Mouse (Mus musculus) ovary, postnatal 14 days (tissue): ENCODE results near the gene Nos2.
"Not testable (repeated sequence)": the region's sequence is repeated elsewhere in the genome, so short reads cannot be mapped to it uniquely, and the experiment has no call there.

Experiments used
- DNase-seq: peaks from one replicate; pipeline ENCODE4 v3.0.0; 2022; ENCODE audit warnings: low spot score

Nos2 gene

GRCm38 (mm10) chr11:78989206-78989605, 68.6 kb downstream of the Nos2 start:
- DNase-seq = not testable (repeated sequence)

GRCm38 (mm10) chr11:78990096-78990495, 69.5 kb downstream of the Nos2 start:
- no peak for DNase-seq

DNA sequence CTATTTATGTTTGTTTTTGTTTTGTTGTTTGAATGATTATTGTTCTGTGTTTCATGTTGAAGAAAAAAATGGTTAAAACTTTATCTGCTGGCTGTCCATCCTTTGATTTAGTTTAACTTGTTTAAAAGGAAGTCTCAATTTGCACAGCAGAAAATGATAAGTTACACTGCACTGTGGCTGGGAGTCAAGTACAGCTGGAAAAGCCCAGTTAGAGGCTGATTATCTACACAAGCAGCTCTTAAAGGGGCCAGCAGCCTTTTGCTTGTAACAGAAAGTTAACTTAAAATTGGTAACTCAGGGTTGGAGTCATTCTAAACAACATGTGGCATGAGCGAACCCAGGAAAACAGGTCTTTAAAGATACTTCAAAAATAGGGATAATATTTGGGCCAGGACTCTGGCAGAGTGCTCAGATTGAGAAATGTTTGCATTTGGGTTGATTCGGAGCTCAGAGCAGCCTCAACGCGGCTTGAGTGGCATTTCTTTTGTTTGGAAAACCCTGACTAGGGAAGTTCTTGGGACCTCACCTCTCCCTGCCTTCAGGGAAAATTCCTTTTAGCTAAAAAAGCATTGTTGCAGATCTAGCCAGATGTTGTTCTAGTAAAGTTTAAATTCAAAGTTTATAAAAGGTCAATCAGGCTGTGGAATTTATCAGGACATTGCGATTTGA, 70.4 kb downstream of the Nos2 start:
- DNase-seq = not testable (repeated sequence)

DNA sequence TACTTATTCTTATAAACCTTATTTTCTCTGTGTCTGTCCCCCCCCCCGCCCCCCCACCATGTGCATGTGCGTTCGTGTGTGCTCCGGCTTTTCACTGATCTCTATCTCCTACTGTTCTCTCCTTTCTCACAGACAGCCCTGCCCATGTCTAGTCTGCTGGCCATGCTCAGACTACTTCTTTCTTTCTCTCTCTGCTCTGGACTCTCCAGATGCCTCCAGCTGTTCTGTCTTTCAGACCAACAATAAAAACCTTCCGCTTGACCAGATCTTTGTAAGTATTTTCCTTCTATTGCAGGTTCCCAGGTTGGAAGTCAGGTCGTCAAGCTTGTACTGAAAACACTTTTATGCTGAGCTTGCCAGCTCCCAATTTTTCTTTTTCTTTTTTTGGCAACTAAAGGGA, 78.5 kb downstream of the Nos2 start:
- DNase-seq = no peak

DNA sequence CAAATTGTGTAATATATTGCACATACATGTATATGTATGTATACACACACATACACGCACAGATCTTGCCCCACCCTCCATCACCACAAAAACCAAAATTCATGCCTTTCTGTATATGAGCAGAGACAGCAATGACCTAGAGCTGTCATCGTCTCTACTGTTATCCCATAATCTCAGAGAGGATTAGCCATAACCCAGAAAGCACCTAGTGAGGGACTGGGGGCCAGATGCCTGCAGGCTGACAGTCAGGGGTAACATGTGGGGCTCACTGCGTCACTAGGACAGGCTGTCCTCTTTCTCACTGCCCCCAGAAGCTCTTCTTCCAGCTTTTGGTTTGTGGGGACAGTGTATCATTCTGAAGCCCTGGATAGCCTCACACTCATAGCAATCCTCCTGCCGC, 81.3 kb downstream of the Nos2 start:
- DNase-seq = no peak

- no peak for DNase-seq
Observed at GRCm38 (mm10) chr11:79002551-79002951, 82.0 kb downstream of the Nos2 start.

GRCm38 (mm10) chr11:79003053-79003768, 82.6 kb downstream of the Nos2 start:
- DNase-seq = no peak

GRCm38 (mm10) chr11:79003769-79004638, 83.4 kb downstream of the Nos2 start:
- no peak for DNase-seq

GRCm38 (mm10) chr11:79005578-79006394, 85.2 kb downstream of the Nos2 start:
- DNase-seq = no peak

- no peak for DNase-seq
Observed at GRCm38 (mm10) chr11:79006417-79006816, 85.8 kb downstream of the Nos2 start.

DNA sequence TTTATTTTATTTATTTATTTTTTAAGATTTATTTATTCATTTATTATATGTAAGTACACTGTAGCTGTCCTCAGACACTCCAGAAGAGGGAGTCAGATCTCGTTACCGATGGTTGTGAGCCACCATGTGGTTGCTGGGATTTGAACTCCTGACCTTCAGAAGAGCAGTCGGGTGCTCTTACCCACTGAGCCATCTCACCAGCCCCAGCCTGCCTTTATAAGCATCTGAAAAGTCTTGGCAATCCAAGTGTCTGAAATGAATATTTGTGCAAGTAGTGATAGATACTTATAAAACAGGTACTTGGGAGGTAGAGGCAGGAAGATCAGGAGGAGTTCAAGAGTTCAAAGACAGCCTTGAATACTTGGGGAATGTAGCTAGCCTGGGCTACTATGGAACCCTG, 86.8 kb downstream of the Nos2 start:
- DNase-seq = not testable (repeated sequence)

- DNase-seq = no peak
Observed at GRCm38 (mm10) chr11:79008007-79008775, 87.6 kb downstream of the Nos2 start.

DNA sequence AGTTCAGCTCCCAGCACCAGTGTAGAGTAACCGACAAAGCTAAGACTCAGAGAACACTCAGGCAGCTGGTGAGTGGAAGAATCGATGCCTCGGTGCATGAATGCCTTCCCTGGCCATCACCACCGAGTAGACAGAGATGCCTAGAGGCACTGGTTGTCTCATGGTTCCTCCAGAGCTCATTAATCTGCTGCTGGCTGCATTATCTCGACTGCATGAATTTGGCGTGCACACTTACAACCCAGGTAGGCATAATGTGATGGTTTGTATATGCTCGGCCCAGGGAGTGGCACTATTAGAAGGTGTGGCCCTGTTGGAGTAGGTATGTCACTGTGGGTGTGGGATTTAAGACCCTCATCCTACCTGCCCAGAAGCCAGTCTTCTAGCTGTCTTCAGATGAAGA, 88.3 kb downstream of the Nos2 start:
- no peak for DNase-seq
